Mouse (Mus musculus): ENCODE data around the gene Flt3l.

- TF ChIP-seq CTCF (IDR thresholded peaks at IDR 0.05; ENCODE audit: low read depth, low read length) = no peak
- no peak for TF ChIP-seq POLR2A (IDR thresholded peaks at IDR 0.05; ENCODE audit: extremely low read depth, insufficient read depth, low read length)
Observed at GRCm38 (mm10) chr7:45082401-45083299, 53.6 kb downstream of the Flt3l start.

All from liver, adult 2 months (tissue).